Mouse (Mus musculus): ENCODE measurements around the gene Shisa5. TPM values are rescaled to one million over a fixed set of nuclear protein-coding genes. Genes with fewer than 3 reads are reported as not detected.

The Shisa5 gene
- 201 and 202 TPM in 2 replicates for polyA plus RNA-seq (2012; rRNA removed)

DNA sequence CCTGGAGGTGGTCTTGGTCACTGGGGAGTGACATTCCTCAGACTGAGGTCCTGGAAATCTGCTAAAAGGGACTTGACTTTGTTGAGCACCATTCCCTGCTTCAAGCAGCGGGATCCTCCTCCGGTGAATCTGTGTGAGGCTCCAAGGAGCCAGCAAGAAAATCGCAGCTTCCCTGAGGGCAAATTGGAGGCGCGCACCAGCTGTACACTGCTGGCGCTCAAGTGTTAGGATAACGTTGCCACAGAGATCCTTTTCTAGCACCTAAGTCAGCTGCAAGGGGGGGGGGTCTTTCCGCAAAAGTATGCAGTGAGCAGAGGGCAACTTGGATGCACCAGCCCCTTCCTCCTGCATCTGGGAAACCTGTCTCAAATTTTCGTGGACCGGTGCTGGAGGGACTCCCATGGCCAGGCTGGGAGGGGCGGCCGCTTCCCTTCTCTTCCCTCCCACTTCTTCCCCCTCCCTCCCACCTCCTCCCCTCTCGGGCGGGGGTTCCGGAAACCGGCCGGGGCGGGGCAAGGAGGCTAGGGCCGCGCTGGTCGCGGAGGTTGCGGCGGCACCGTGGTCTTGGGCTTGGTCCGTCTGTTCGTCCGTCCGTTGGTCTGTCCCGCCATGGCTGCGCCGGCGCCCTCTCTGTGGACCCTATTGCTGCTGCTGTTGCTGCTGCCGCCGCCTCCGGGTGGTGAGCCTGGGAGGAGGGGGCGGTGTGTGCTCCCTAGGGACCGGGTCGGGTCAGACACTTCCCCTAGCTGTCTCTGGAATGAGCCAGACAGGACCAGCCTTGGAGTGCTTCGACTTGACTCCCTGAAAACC, at the start of gene Shisa5:
Gene Shisa5 (plus strand): TSS at position 480 of the 810 bp plus-strand sequence.
- peak; percentile 76 for DNase-seq (ENCODE audit: low spot score)

- no peak for DNase-seq (ENCODE audit: low spot score)
Measured at GRCm38 (mm10) chr9:108989802-108990461, 48.4 kb upstream of the Shisa5 start.

GRCm38 (mm10) chr9:108990462-108990820, 47.9 kb upstream of the Shisa5 start:
- DNase-seq (ENCODE audit: low spot score), result no peak

GRCm38 (mm10) chr9:108991428-108992084, 46.8 kb upstream of the Shisa5 start, which contains the start of gene Pfkfb4:
TSS of gene Pfkfb4 (plus strand) at chr9:108991778.
- peak; percentile 66 for DNase-seq (ENCODE audit: low spot score)

DNA sequence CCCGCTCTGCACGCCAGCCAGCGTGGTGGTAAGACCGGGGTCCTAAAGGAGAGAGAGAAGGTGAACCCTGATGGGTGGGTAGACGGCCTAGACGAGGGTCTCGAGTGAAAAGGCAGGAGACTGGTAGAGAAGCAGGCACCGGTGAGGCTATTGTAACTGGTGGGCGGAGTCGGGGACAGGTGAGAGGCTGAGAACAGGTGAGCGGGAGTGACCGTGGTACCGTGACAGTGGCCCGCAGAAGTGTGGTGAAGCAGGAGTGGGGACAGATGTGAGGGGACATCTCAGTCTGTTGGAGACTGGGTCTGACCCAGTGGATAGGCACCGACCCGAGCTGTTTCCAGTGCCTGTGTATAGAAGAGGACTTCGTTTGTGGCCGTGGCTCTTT, 46.3 kb upstream of the Shisa5 start:
- DNase-seq (ENCODE audit: low spot score), result no peak

- DNase-seq (ENCODE audit: low spot score), result no peak
Measured at GRCm38 (mm10) chr9:108992620-108993361, 45.6 kb upstream of the Shisa5 start.

GRCm38 (mm10) chr9:108996411-108996810, 42.0 kb upstream of the Shisa5 start:
- DNase-seq (ENCODE audit: low spot score), result no peak

DNA sequence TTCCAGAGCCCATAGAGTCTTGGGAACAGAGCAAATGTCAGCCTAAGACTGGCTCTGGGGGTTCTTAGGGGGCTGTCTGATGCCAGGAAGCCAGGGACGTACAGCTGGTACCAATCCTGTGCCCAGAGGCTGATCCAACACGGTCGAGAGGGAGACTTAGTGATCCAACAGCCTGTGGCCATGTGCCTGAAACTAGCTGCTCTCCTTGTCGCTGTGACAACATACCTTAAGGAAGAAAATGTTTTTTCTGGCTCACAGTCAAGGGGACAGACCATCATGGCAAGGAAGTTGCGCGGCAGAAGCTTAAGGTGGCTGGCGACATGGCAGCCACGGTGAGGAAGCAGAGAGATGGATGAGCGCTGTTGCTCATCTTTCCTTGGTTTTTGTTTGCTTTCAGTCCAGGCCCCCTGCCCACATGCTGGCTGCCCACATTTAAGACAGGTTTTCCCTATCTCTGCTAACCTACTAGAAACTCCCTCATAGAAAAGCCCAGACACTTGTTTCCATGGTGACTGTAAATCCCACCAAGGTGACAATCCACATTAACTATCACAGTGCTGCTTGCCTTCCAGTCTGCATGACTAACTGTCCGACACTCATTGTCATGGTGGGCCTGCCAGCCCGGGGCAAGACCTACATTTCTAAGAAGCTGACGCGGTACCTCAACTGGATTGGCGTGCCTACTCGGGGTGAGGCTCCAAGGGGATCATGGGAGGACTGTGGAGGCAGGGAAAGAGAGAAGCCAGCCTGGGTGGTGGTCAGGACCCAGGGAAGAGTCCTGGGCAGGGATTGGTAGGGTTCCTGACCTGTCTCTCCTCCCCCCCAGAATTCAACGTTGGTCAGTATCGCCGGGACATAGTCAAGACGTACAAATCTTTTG, 39.8 kb upstream of the Shisa5 start:
- DNase-seq (ENCODE audit: low spot score), result no peak

DNA sequence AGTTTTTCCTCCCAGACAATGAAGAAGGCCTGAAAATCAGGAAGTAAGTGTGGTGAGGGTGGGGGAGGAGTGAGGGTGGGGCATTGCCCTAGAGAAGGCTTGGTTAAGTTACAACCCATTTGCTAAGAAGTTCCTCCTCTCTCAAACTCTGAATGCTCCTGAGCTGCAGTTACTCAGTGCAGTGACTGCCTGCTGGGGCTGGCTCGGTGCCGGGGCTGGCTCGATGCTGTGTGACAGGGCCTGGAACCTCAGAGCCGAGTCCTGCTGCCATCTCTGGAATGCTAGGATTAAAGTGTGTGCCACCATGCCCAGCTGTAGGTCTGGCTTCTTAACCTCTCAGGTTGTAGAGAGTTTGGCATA, 39.2 kb upstream of the Shisa5 start:
- no peak for DNase-seq (ENCODE audit: low spot score)

- no peak for DNase-seq (ENCODE audit: low spot score)
Measured at GRCm38 (mm10) chr9:109000726-109001125, 37.6 kb upstream of the Shisa5 start.

GRCm38 (mm10) chr9:109003201-109003600, 35.2 kb upstream of the Shisa5 start:
- no peak for DNase-seq (ENCODE audit: low spot score)

DNA sequence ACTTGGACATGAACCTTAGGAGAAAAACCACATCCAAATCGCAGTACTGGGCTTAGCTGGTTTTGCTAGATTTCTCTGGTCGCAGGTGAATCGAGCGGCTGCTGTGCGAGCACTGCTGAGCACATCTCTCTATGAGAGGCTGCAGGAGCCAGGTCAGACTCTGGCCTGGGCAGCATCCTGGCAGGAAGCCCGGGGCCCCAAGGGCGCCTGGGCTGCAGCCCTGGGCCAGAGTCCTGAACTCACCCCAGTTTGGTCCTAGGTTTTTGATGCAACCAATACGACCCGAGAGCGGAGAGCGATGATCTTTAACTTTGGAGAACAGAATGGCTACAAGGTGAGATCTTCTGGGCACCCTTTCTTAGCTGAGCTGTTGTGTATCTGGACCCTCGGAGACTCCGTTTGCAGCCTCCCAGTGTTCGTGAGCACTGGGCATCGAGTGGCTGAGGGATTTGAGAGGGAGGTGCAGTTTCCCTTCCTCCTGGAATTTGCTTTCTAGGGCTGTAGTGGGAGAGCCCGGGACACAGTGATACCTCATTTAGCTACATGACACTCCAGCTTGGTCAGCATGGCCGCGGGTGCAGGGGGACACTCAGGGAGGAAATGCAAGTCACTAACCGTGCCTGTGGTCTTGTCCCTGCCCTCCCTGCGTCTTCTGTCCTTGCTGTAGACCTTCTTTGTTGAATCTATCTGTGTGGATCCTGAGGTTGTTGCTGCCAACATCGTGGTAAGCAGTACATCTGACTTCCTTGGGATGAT, 31.2 kb upstream of the Shisa5 start:
- DNase-seq (ENCODE audit: low spot score), result no peak

- no peak for DNase-seq (ENCODE audit: low spot score)
Measured at GRCm38 (mm10) chr9:109008081-109008480, 30.3 kb upstream of the Shisa5 start.

- no peak for DNase-seq (ENCODE audit: low spot score)
Measured at GRCm38 (mm10) chr9:109008994-109009635, 29.2 kb upstream of the Shisa5 start.

- no peak for DNase-seq (ENCODE audit: low spot score)
Measured at GRCm38 (mm10) chr9:109009636-109010315, 28.6 kb upstream of the Shisa5 start.

- DNase-seq (ENCODE audit: low spot score), result no peak
Measured at GRCm38 (mm10) chr9:109010316-109010690, 28.1 kb upstream of the Shisa5 start.

- no peak for DNase-seq (ENCODE audit: low spot score)
Measured at GRCm38 (mm10) chr9:109015397-109015796, 23.0 kb upstream of the Shisa5 start.

GRCm38 (mm10) chr9:109016973-109017604, 21.3 kb upstream of the Shisa5 start:
- no peak for DNase-seq (ENCODE audit: low spot score)

- DNase-seq (ENCODE audit: low spot score), result no peak
Measured at GRCm38 (mm10) chr9:109021428-109021827, 16.9 kb upstream of the Shisa5 start.

All from urinary bladder, adult 2 months (tissue).